Comparison of ENCODE assay signal across 7 mouse cellular contexts in genomic region chr8:12672056-12672881, GRCm38 (mm10). TPM values are rescaled to one million over a fixed set of nuclear protein-coding genes. Genes with fewer than 3 reads are reported as not detected.
DNase-seq lines count a peak whose midpoint lies in the region; ATAC-seq lines count a peak whose summit lies in the region.

Gene Tubgcp3 (minus strand): TSS chr8:12672248.

- peak; percentile 94 for ATAC-seq in intestine, embryonic 15.5 days

- peak within 1 kb of the TSS; percentile 87 for H3K9ac ChIP-seq in intestine, embryonic 15.5 days

- H3K36me3 ChIP-seq in intestine, embryonic 15.5 days: no peaks in the 10 kb centered on the region
- H3K36me3 ChIP-seq in midbrain, embryonic 10.5 days: peaks cover 16% of the 10 kb centered on the region; the same call in 1 of the 2 replicates

- DNase-seq in adrenal gland, adult 18-20 months (ENCODE audit: low spot score in 2 of 2): peak; percentile 87 to 93
- peak; percentile 96 for DNase-seq in embryo, embryonic 11 days
- peak; percentile 82 to 85 for DNase-seq in gastrocnemius, postnatal 36 days
- DNase-seq in left cerebral cortex, postnatal 25 days (ENCODE audit: low spot score in 2 of 2): peak; percentile 90 to 92
- peak; percentile 90 for DNase-seq in midbrain, embryonic 10.5 days (ENCODE audit: low spot score)
- peak; percentile 94 for DNase-seq in right cerebral cortex, postnatal 4 days

- 2% methylated on average over 65 of the region's 65 CpGs for WGBS in intestine, embryonic 15.5 days
- 1% methylated on average over 65 of the region's 65 CpGs for WGBS in midbrain, embryonic 10.5 days

- H3K4me1 ChIP-seq in intestine, embryonic 15.5 days (replicated peaks): peaks cover 7% of the 10 kb centered on the region
- H3K4me1 ChIP-seq in midbrain, embryonic 10.5 days: peaks cover 24% of the 10 kb centered on the region

- H3K4me2 ChIP-seq in intestine, embryonic 15.5 days (replicated peaks): peak within 1 kb of the TSS; percentile 92

- intact Hi-C loops in gastrocnemius, postnatal 36 days (cut with DNase I): loop anchor here (10.0 kb wide), 1 partner anchor 433 kb away; the partner anchor contains the start of genes Cul4a and Pcid2
- intact Hi-C loops in left cerebral cortex, postnatal 25 days (cut with DNase I): loop anchor here (5.0 to 10.0 kb wide), 2 partner anchors 130 to 277 kb away; partner anchors contain the start of gene Sox1

- H3K9me3 ChIP-seq in intestine, embryonic 15.5 days: no peaks in the 10 kb centered on the region
- H3K9me3 ChIP-seq in midbrain, embryonic 10.5 days (replicated peaks): no peaks in the 10 kb centered on the region

- 0 out of 2 replicates have a peak, but pooled peaks cover 5% of the 10 kb centered on the region for H3K27me3 ChIP-seq in intestine, embryonic 15.5 days (replicated peaks)
- peaks cover 24% of the 10 kb centered on the region for H3K27me3 ChIP-seq in midbrain, embryonic 10.5 days (ENCODE audit: low read depth, poor library complexity, severe bottlenecking)

- peak within 1 kb of the TSS; percentile 93 for H3K4me3 ChIP-seq in intestine, embryonic 15.5 days (replicated peaks)
- peak within 1 kb of the TSS; percentile 97 for H3K4me3 ChIP-seq in midbrain, embryonic 10.5 days

- peak within 1 kb of the TSS; percentile 66 for H3K27ac ChIP-seq in intestine, embryonic 15.5 days
- H3K27ac ChIP-seq in midbrain, embryonic 10.5 days (replicated peaks): peak within 1 kb of the TSS; percentile 95

RNA-seq across cellular contexts. Expression of gene Tubgcp3, which starts in this region (rescaled TPM):
- 10 to 100 TPM; 27.5 to 33.8 TPM for total RNA-seq in adrenal gland, adult 18-20 months (2021)
- total RNA-seq in gastrocnemius, postnatal 36 days (2021): 1 to 10 TPM; 7.2 to 8.3 TPM
- 37.5 and 38.0 TPM in 2 replicates for polyA plus RNA-seq in intestine, embryonic 15.5 days (2015; fragmentation: Nextera tagmentation; extraction: Ambion mirVana)
- 10 to 100 TPM; 31.6 to 34.4 TPM for total RNA-seq in left cerebral cortex, postnatal 25 days (2021)
- polyA plus RNA-seq in midbrain, embryonic 10.5 days (2016; fragmentation: Nextera tagmentation; extraction: Ambion mirVana): 52.7 and 59.6 TPM in 2 replicates

Comparison
In these comparisons a context has a peak if more than half of its experiments do, and no peak if none do; other contexts are left out.
1. Peak in every context shown above with its lines: DNase-seq, ATAC-seq, H3K4me3 ChIP-seq and H3K27ac ChIP-seq.